Mouse (Mus musculus) thymus, adult 2 months (tissue): ENCODE results near the gene Npas2.

Source experiments
- CTCF ChIP-seq: fragments of 200-500 bp; IDR thresholded peaks from 2 replicates; pipeline ENCODE4 v1.5.1; 2012; ENCODE audit warnings: mild to moderate bottlenecking, control low read depth, low read length, moderate library complexity, borderline replicate concordance; ENCODE audit not compliant: control insufficient read depth, poor library complexity, insufficient read depth; ENCODE audit errors: extremely low read depth
- POLR2A ChIP-seq: fragments of 200-500 bp; IDR thresholded peaks from 2 replicates; pipeline ENCODE4 v1.6.1; 2012; ENCODE audit warnings: mild to moderate bottlenecking, low read length, control low read depth, moderate library complexity; ENCODE audit not compliant: control insufficient read depth, poor library complexity, insufficient read depth; ENCODE audit errors: extremely low read depth

DNA sequence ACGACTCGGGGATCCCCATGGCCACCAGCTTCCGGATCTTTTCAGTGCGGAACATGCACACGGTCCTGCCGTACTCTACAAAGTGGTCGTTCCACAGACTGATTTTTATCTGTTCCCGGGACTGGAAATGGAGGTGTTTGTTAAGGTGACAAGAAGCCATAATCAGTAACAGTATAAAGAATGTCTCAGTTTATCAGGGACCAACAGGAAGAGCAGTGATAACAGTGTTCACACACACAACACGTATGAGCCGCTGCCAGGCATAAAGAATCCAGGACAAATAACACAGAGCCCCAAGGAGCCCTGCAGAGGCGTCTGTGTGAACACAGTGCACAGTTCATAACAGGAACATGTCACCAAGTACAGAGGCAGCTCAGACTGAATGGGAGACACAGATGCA is 195.8 kb downstream of the Npas2 start:
- TF ChIP-seq CTCF = no peak
- TF ChIP-seq POLR2A = no peak
